Mouse (Mus musculus) adrenal gland, postnatal 25 days (tissue): Measurements from ENCODE around the gene Scgn. TPM values are rescaled to one million over a fixed set of nuclear protein-coding genes. Genes with fewer than 3 reads are reported as not detected.

Experiments
- DNase-seq: peaks from one replicate; pipeline ENCODE4 v3.0.0; 2021; ENCODE audit warnings: mixed read lengths
- microRNA-seq, 2 experiments: library from miRNA; unstranded; fragments of <30 nt; microRNA quantifications; one replicate each; pipeline ENCODE4 v1.2.0; 2021
- total RNA-seq: library from RNA; stranded (reverse); gene quantifications from 2 replicates; pipeline ENCODE4 v1.2.3, GENCODE M21; 2021

Scgn gene
- total RNA-seq, 1 experiment from 2014 or later = 2.9 TPM

DNA sequence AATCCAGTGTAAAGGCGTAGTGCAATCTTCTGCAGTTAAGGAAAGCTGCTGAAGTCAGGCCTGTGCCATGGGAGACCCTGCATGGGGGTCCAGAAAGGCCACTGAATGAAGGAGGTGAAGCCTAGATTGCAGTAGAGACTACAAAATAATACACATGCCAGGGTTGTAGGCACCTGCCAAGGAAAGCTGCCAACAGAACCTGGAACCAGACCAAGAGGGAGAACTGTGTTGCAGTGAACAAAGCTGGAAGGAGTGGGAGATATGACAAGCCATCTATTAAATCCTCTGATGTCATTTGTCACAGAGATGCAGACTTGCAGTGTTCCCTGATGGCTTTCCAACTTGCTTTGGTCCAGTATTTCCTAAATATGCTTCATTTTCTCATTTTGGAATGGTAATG is 52.3 kb downstream of the Scgn start:
- no peak for DNase-seq

DNA sequence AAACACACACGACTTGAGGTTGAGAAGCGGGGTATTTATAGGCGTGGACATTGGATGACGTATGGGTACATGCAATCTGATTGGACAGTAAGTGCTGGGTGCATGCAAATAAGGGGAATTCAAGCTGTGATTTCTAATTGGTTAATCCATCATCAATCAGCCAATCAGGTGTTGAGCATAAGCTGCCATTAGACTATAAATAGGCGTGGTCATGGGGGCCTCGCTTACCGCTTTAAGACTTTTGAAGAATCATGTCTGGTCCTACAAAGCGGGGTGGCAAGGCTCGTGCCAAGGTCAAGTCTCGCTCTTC is 56.8 kb downstream of the Scgn start, which contains the start of gene Hist1h2aa:
Gene Hist1h2aa, plus strand, starts transcription at position 252 of the 310 bp plus-strand sequence.
- no peak for DNase-seq

DNA sequence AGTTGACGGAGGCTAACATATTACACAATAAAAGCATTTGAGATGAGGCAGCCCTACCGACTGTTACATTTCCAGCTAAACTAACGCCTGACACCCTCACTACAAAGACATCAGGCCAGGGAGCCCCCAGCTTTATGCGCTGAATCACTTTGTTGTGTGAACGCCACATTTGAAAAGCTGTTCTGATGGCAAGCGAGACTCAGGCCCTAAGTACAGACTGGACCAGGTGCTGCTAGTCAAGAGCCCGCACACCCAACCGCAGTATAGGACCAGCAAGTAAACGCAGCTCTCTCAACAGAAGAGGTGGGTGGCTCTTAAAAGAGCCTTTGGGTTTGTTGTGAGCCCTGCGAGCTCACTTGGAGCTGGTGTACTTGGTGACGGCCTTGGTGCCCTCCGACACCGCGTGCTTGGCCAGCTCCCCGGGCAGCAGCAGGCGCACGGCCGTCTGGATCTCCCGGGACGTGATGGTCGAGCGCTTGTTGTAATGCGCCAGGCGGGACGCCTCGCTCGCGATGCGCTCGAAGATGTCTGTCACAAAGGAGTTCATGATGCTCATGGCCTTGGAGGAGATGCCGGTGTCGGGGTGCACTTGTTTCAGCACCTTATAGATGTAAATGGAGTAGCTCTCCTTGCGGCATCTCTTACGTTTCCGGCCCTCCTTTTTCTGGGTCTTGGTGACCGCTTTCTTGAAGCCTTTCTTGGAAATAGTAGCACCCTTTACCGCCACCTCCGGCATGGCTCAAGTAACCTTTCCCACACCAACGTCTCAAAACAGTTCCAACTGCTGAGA is 57.4 kb downstream of the Scgn start, which contains the start of gene Hist1h2ba:
Gene Hist1h2ba, minus strand, starts transcription at position 736 of the 790 bp plus-strand sequence.
- DNase-seq = no peak

DNA sequence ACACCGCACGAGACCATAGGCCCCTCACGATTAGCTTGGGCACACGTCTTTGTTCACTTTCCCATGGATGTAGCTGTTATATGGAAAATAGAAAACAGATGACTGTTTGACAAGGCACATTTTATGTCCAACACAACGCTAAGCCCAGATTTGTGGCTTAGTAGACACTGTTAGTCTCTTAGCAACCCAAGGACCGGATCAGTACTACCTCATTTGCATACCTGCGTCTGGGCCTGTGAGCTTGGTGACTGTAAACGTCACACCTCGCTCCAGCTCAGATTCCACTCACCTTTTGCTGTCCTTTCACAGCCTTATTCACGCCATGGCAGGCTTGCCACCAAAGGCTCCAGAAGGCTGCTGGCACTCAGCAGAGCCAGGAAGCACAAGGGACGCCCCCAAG is 60.1 kb downstream of the Scgn start:
- no peak for DNase-seq

DNA sequence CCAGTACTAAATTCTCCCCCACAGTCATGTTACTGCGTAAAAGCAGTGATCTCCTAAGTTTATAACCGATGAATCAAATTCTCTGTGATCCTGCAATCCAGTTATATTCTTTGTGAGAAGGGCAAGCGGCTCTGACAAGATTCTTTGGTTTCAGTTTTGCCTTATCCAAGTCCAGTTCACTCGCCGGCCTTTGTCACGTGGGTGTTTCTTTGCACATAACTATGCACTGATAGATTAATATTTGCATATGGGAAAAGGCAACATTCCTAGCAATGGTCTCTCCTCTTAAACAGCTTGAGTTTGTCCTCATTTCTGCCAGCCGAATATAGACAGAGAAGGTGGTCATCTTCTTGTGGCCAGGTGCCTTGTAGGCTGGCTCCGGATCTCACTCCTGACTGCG is 60.6 kb downstream of the Scgn start:
- DNase-seq = no peak

DNA sequence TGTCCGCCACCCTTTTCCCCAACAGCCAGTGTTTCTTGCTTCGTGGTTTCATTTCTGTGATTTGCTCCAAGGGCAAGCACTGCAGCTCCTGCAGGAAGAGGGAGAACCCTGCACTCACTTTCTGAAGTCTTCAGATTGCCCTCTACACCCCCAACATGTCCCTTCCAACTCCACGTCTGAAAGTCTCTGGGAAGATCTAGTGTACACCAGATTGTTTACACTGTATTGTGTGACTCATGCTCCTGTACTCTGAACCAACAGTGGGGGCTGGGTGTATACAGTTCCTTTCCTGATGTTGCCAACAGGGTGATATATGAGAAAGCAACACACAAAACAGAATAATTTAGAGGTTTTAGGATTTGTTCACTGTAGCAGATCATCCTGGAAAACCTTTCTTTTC is 62.4 kb downstream of the Scgn start:
- DNase-seq = no peak

DNA sequence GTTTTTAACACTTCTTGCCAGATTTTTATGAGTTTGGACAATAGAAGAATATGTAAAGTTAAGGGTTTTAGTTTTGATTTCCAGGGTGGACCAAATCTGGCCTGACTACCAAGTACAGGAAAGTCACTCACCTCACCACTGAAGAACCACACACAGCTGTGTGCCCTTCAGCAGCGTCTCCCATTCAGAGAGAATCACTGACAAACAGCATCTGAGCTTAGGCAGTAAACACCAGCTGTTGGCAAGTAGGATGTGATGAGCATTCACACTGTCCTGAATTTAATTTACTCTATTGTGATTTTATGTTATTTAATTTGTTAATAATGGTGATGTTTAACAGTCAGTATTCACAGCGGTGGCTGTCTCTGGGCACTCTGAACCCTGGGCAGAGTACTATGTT is 65.2 kb downstream of the Scgn start:
- DNase-seq = no peak

DNA sequence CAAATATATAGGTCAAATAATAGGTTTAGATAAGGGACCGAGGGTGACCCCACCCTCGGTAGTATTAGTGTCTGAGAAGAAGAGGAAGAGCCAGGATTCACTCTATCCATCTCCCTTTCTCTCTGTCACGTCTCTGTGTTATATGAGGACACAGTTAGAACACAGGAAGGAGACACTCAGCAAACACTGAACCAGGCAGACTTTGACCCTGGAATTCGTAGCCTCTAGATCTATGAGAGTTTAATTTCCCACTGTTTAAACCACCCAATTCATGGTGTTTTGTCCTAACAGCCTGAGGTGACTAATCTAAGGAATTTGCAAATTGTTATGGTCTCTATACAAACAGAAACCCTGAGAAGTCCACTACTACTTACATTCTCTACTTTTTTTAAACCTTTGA is 73.3 kb downstream of the Scgn start:
- DNase-seq = no peak

DNA sequence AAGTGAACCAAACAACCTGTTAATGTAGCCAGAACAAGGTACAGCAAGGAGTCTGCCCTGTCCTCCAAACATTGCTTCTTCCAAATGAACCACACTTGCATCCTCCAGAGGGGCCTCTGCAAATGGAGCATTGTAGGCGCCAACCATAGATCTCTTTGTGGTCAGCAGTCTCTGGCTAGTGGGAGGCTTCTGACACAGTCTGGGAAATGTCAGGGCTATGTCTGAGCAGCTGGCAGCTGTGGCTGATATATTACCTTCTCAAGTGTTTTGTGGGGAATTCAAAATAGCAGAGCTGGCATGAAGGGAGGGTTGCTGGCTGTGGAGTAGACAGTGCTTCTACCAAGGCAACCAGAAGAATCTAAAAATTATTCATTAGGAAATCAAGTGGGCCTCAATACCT is 74.9 kb downstream of the Scgn start:
- no peak for DNase-seq

DNA sequence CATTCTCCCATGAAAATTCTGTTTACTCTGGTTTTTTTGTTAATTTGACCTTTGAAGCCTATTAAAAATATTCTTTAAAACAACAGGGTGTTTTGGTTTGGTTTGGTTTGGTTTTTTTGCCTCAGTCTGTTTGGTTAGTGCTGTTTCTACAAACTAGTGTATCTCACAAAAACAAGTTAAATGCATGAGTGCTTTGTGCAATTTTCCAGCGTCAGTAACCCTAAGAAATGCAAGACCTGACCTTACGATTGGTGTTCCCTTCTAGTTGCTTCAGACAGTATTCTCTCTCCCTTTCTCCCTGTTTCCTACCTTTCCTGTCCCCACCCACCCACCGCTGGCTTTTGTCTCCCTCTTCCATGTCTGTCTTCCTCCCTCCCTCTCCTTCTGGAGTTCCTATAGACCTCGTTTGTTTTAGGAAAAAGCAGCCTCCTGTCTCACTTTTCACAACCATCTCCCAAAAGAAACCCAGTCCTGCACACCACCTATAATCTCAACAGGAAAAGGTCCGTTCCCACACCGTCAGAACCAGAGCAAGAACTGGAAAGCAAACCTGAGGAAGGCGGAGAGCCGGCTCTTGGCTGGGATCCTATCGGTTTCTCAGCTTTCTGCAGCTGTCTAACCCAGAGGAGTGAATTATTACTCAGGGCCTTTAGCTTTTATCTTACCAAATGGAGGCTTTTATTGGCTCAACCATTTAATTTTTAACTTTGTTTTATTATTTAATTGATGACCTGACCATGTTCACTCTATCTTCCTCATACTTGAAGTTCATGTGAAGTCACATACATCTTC is 76.4 kb downstream of the Scgn start, which contains the start of gene Slc17a4:
Gene Slc17a4, minus strand, starts transcription at position 634 of the 792 bp plus-strand sequence.
- no peak for DNase-seq

DNA sequence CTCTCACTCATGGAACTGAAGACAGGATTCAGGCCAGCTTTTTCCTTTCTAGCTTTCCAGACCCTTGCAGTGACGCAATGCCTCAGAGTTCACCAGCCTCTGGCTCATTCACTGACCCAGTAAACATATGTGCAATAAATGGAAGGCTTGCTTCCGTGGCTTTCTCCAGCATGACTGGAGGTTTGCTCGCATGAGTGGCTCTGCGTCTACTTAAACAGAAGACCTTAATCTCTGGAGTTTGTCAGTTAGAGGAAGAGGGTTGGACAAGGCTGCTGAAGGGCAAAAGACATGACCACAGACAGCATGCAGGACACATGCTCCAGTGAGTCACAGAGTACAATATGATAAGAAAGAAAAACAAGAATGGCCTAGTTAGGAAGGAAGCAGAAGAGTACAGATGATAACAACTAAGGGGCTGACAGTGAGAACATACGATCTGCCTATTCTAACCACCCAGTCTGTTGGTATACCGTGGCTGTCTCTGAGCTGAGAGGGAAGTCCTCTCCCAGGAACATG is 77.2 kb downstream of the Scgn start:
- DNase-seq = no peak

DNA sequence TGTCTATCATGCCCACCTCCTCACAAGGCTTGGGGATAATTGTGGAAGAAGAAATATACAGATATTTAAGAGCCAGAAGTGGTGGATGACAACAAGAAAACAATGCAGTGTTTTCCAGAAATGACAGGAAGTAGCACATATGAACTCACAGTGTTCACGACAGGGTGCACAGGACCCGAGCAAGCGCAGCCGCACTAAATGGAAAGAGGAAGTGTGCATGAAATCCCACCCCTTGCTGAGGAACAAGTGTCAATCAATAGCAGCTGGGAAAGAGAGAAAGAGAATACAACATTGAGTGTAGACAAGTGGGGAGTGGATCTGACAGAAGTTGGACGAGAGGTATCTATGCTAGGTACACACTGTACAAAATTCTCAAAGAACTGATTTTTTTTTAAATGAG is 79.7 kb downstream of the Scgn start:
- no peak for DNase-seq

DNA sequence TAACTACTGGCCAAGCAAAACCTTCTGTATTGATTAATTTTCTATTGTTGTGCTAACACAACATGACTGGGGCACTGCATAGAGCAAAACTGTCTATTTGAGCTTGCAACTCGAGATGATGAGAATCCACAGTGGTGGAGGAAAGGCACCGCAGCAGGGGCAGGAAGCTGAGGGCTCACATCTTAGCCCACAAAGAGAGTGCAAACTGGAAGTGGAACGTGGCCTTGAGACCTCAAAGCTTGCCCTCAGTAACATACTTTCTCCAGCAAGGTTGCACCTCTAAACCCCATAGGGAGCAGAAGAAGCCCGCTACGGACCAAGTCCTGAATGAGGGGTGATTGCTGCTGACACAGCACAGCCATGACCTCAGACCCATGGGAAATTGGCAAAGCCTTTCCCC is 80.9 kb downstream of the Scgn start:
- DNase-seq = no peak

DNA sequence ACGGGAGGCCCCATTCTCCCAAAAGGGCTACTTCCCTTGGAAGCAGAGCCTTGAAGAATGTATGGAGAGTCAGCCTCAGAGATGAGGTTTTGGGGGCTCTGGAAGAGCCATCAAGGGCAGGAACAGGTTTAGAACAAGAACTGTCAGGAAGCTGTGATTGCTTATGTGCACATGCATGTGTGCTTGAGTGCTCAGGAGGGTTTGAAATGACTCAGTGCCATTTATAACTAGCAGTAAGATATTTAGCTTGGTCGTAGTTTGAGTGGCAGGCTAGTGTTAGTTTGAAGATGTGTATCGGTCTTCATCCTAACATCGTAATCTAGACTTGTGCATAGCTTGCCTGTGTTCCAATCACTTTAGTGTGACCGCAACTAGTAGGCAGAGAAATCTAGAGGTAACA is 84.1 kb downstream of the Scgn start:
- DNase-seq = no peak

Small RNA genes lying within 50 kb of the gene (microRNA-seq; reads per million reads assigned to microRNA genes)
- gene Gm44344 = 0 reads per million in 2 experiments

Other genes starting within 250 kb of the Scgn start
- gene Hist1h3c, start 245.6 kb downstream of the Scgn start, total RNA-seq = 33.0 and 40.6 TPM in 2 replicates
- 56.1 and 68.8 TPM in 2 replicates for gene Hist1h2bb, start 244.5 kb downstream of the Scgn start, total RNA-seq
- gene Hist1h2ab, start 240.1 kb downstream of the Scgn start, total RNA-seq = 76.6 and 90.4 TPM in 2 replicates
- gene Hist1h3b, start 238.9 kb downstream of the Scgn start, total RNA-seq = 94.0 and 112 TPM in 2 replicates
- gene Hist1h4b, start 234.2 kb downstream of the Scgn start, total RNA-seq = 127 and 163 TPM in 2 replicates
- gene Hist1h4a, start 230.0 kb downstream of the Scgn start, total RNA-seq = 73.8 and 80.4 TPM in 2 replicates
- gene Hist1h3a, start 228.8 kb downstream of the Scgn start, total RNA-seq = 78.8 and 80.4 TPM in 2 replicates
- 76.4 and 84.2 TPM in 2 replicates for gene Hist1h1a, start 227.5 kb downstream of the Scgn start, total RNA-seq
- 0.33 TPM in 1 of 2 replicates, not detected in the other for gene Trim38, start 221.3 kb downstream of the Scgn start, total RNA-seq
- 0.81 TPM in 1 of 2 replicates, not detected in the other for gene Slc17a2, start 184.2 kb downstream of the Scgn start, total RNA-seq
- gene Slc17a3, start 151.8 kb downstream of the Scgn start, total RNA-seq = 0.38 and 0.46 TPM in 2 replicates
- gene Slc17a1, start 123.5 kb downstream of the Scgn start, total RNA-seq = not detected in 2 replicates
- gene Slc17a4, start 76.2 kb downstream of the Scgn start, total RNA-seq = 0.30 TPM in 1 of 2 replicates, not detected in the other
- not detected in 2 replicates for gene Hist1h2ba, start 57.1 kb downstream of the Scgn start, total RNA-seq
- not detected in 2 replicates for gene Hist1h2aa, start 56.8 kb downstream of the Scgn start, total RNA-seq